Mouse (Mus musculus) liver, postnatal 0 days (tissue): Measurements from ENCODE around the gene Cdkn2c. TPM values are rescaled to one million over a fixed set of nuclear protein-coding genes. Genes with fewer than 3 reads are reported as not detected.
A peak's percentile ranks its signal among the peaks of the same experiment; 100 is the strongest.

Experiments
- ATAC-seq: fragments of 200-750 bp; cut with Nextera tagmentation; 2 replicates; pipeline ENCODE4 v1.8.0; 2017; ENCODE audit warnings: mild to moderate bottlenecking, moderate library complexity
- DNase-seq: peaks from one replicate; pipeline ENCODE4 v3.0.0-alpha.2; 2016
- H3K27ac ChIP-seq: fragments of 300-500 bp; sonication (generic); 2 replicates; pipeline ENCODE4 v1.5.1; 2014; ENCODE audit warnings: antibody characterized with exemption, moderate library complexity, mild to moderate bottlenecking, low read depth
- H3K27me3 ChIP-seq: fragments of 300-500 bp; sonication (generic); 2 replicates; pipeline ENCODE4 v1.6.1; 2014; ENCODE audit warnings: low read length, control low read depth, mixed read lengths; ENCODE audit not compliant: insufficient read depth
- H3K36me3 ChIP-seq: fragments of 300-500 bp; sonication (generic); replicated peaks from 2 replicates; pipeline ENCODE4 v1.6.1; 2014; ENCODE audit warnings: mild to moderate bottlenecking, control low read depth, low read length, moderate library complexity, mixed read lengths; ENCODE audit not compliant: insufficient read depth
- H3K4me1 ChIP-seq: fragments of 300-500 bp; sonication (generic); 2 replicates; pipeline ENCODE4 v1.6.1; 2014; ENCODE audit warnings: antibody characterized with exemption, mild to moderate bottlenecking, control low read depth; ENCODE audit not compliant: insufficient read depth
- H3K4me2 ChIP-seq: fragments of 300-500 bp; sonication (generic); 2 replicates; pipeline ENCODE4 v1.6.1; 2014; ENCODE audit warnings: low read depth, mild to moderate bottlenecking, low read length, moderate library complexity, mixed read lengths
- H3K4me3 ChIP-seq: fragments of 300-500 bp; sonication (generic); 2 replicates; pipeline ENCODE4 v1.5.1; 2014; ENCODE audit warnings: low read depth, low read length
- H3K9ac ChIP-seq: fragments of 300-500 bp; sonication (generic); replicated peaks from 2 replicates; pipeline ENCODE4 v1.6.1; 2014; ENCODE audit warnings: mild to moderate bottlenecking, moderate library complexity
- H3K9me3 ChIP-seq: fragments of 300-500 bp; sonication (generic); 2 replicates; pipeline ENCODE4 v1.6.1; 2016; ENCODE audit warnings: mild to moderate bottlenecking, control low read depth, low read length, mixed read lengths
- CTCF ChIP-seq: sonication (generic); IDR thresholded peaks from 2 replicates; pipeline ENCODE4 v1.5.1; 2016; ENCODE audit warnings: antibody characterized with exemption, low read depth
- EP300 ChIP-seq: IDR thresholded peaks from 2 replicates; pipeline ENCODE4 v1.6.1; 2016; ENCODE audit warnings: antibody characterized with exemption, low read depth, mild to moderate bottlenecking
- WGBS: fragments of 180-500 bp; shearing (Covaris S2); extraction: QIAGEN DNeasy Blood & Tissue Kit; methylation state at CpG from one replicate; pipeline ENCODE4 v1.1.7; 2014; ENCODE audit not compliant: insufficient replicate concordance; 5-methylcytosine and 5-hydroxymethylcytosine counted together
- polyA plus RNA-seq: library from polyadenylated mRNA; unstranded; fragments of >200 nt; fragmentation: Nextera tagmentation; extraction: Ambion mirVana; gene quantifications from 2 replicates; pipeline ENCODE4 v1.2.1, GENCODE M21; 2015

The Cdkn2c gene
- polyA plus RNA-seq, 1 experiment from 2014 or later = 11.1 TPM

DNA sequence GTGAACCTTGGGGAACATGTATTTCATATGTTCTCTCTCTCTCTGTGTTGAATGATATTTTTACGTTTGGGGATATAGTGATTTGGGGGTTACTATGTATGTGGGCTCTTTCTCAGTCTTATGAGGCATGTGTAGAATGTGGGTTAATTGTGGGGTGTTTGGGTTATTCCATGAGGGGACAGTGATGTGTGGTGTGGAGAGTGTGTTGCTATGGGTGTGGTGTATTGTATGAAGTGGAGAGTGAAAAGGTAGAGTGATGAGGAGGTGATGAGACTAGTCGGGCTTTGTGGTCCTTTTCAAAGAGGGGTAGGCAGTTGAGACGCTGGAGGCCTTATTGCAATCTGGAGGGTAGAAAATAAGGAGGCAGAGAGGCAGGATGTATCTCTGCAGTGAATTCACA is 10.2 kb upstream of the Cdkn2c start:
- Histone ChIP-seq H3K27me3 (no peaks in the 10 kb centered on the region), H3K4me1 (peaks cover 3% of the 10 kb centered on the region), H3K4me2 (peak overlapping the region; percentile 82), H3K9ac (peak overlapping the region; percentile 73), H3K9me3 (no peaks in the 10 kb centered on the region), H3K36me3 (no peaks in the 10 kb centered on the region), H3K27ac (peak overlapping the region; percentile 93), H3K4me3 (peak overlapping the region; percentile 76)
- 0% methylated on average over 3 of the region's 3 CpGs for WGBS
- no peak for ATAC-seq
- no peak for TF ChIP-seq CTCF
- no peak for DNase-seq

DNA sequence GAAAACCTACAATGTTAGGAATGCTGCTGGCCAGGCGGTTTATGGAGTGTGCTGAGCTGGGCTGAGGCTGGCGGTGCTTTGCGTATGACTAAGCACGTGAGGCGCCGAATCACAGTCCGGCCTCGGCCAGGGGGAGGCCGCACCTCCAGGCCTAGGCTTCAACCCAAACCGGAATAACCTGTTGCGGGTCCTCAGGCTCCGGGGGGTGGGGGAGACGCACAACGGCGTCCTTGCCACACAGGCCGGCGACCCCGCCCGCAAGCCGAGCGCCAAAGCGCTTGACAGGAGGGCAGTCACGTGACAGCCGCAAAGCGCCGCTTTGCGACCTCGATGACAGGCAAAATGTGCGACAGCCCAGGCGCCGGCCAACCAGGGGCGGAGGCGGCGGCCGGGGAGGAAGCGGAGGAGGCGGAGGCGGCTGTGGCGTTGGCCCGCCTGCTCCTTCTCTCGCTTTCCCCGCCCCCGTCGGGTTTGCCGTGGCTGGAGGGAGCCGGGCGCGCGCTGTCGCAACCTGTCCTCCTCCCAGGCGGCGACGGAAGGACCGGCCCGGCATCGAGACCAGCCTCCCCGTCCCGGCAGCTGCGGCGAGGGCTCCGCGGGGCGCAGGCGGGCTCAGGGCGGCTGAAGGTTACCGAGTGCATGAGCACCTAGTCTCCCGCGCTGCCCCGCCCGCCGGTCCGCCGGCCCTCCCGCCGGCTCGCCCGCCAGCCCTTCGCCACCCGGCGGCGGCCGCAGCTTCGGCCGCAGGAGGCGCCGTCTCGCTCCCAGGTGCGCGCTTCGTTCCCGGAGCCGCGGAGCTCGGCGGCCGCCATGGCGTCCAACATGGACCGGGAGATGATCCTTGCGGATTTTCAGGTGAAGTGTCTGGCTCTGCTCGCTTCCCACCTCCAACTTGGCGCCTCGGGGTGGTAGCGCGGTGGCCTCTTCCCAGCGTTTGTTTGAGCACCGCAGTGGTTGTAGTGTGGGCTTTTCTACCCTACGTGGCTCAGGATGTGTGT is 9.5 kb upstream of the Cdkn2c start, which contains the start of gene Faf1:
Faf1 (plus strand) TSS at position 371 of the 998 bp plus-strand sequence.
- peak; percentile 98 for DNase-seq
- Histone ChIP-seq H3K4me2 (peak within 1 kb of the TSS; percentile 82), H3K27ac (peak within 1 kb of the TSS; percentile 93), H3K36me3 (no peaks in the 10 kb centered on the region), H3K4me1 (peaks cover 3% of the 10 kb centered on the region), H3K9ac (peak within 1 kb of the TSS; percentile 73), H3K9me3 (no peaks in the 10 kb centered on the region), H3K27me3 (no peaks in the 10 kb centered on the region), H3K4me3 (peak within 1 kb of the TSS; percentile 76)
- under 1% methylated on average over 75 of the region's 107 CpGs for WGBS
- peak; percentile 98 for ATAC-seq
- TF ChIP-seq CTCF = peak; percentile 47
- peak; percentile 60; the same call in 1 of the 2 replicates for TF ChIP-seq EP300

DNA sequence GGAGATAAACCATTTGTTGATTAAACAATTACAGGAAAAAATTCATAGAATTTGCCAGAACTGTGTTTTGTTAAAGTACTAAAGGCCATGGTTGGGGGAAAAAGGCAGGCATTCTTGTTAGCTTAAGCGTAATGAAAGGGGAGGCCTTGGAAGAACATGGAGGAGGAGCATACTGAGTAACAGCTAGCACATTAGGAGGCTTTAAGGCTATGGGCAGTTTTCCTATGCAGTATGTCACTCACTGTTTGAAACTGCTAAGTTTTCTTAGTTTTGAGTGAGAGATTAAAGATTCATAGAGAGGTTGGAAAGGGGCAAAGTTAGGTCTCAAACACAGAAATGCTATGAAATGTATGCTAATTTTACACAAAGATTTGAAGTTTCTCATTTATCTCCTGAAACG is 7.1 kb upstream of the Cdkn2c start:
- Histone ChIP-seq H3K9ac (no peak overlapping the region), H3K4me2 (no peak overlapping the region), H3K27ac (no peak overlapping the region), H3K27me3 (no peaks in the 10 kb centered on the region), H3K4me1 (peaks cover 3% of the 10 kb centered on the region), H3K4me3 (no peak overlapping the region), H3K36me3 (no peaks in the 10 kb centered on the region), H3K9me3 (no peaks in the 10 kb centered on the region)
- ATAC-seq (no peak), DNase-seq (no peak)
- 76% methylated on average over 2 of the region's 2 CpGs for WGBS
- TF ChIP-seq EP300 (no peak), CTCF (no peak)

DNA sequence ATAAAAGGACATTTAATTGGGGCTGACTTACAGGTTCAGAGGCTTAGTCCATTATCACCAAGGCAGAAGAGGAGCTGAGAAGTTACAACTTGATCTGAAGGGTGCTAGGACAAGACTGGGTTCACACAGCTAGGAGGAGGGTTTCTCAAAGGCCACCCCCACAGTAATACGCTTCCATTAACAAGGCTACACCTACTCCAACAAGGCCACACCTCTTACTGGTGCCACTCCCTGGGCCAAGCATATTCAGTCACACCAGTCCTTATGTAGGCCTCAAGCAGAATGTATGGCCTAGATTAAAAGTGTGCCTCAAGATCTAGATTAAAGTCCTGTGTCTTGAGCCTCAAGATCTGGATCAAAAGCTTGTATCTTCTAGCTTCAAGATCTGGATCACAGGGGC is 5.0 kb upstream of the Cdkn2c start:
- H3K9me3 ChIP-seq = no peaks in the 10 kb centered on the region
- no peaks in the 10 kb centered on the region for H3K27me3 ChIP-seq
- H3K27ac ChIP-seq = no peak overlapping the region
- peaks cover 6% of the 10 kb centered on the region for H3K4me1 ChIP-seq
- 55% methylated on average over 1 of the region's 1 CpGs for WGBS
- no peak for TF ChIP-seq CTCF
- no peak for TF ChIP-seq EP300
- no peak overlapping the region for H3K4me2 ChIP-seq
- no peaks in the 10 kb centered on the region for H3K36me3 ChIP-seq
- no peak overlapping the region for H3K9ac ChIP-seq
- H3K4me3 ChIP-seq = no peak overlapping the region
- DNase-seq = no peak
- ATAC-seq = no peak

DNA sequence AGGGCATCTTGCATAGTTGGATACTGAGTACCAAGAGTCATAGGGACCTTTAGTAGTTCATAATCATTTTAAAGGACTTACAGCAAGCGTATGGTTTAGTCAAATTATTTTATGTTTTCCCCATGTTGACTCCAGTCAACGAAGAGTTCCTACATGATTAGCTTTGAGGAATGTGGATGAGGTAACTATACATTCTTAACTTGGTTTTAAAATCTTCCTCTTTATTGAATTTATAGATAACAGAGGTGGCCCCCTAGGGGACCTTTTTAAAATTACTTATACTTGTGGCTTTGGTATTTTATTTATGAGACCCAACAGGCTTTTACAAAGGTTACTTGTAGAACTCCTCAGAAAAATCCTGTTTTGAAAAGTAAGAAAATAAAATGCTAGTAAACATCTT is 3.2 kb upstream of the Cdkn2c start:
- DNase-seq = no peak

DNA sequence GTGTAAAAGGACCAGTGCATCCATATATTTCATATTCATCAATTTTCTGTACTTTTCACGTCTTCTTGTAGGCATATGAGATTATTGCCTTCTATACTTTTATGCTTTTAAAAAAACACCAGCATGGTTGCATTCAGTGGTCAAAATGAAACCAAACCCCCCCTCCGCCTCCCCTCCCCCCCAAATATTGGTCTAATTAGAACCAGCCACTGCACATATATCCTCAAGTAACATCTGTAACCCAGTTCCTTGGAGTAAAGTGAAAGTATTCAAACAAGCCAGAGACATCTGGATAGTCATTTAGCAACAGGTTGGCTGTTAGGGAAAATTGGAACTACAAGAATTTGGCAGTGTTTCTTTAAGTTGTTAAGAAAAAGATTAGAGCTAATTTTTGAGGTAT is 529 bp upstream of the Cdkn2c start:
- peak overlapping the region; percentile 95 for H3K4me3 ChIP-seq
- H3K9me3 ChIP-seq = no peaks in the 10 kb centered on the region
- no peaks in the 10 kb centered on the region; the same call in none of the 2 replicates for H3K27me3 ChIP-seq
- H3K27ac ChIP-seq = peak overlapping the region; percentile 95
- WGBS = 56% methylated on average over 2 of the region's 2 CpGs
- DNase-seq (no peak), ATAC-seq (no peak)
- H3K4me2 ChIP-seq = peak overlapping the region; percentile 97
- peak overlapping the region; percentile 89 for H3K9ac ChIP-seq
- H3K36me3 ChIP-seq = no peaks in the 10 kb centered on the region
- TF ChIP-seq EP300 = no peak
- TF ChIP-seq CTCF = no peak
- H3K4me1 ChIP-seq = peaks cover 3% of the 10 kb centered on the region; the same call in 1 of the 2 replicates

More for the DNA sequence above, 3.2 kb upstream of the Cdkn2c start:
- no peaks in the 10 kb centered on the region for H3K27me3 ChIP-seq
- TF ChIP-seq EP300 (no peak), CTCF (peak; percentile 33)
- ATAC-seq = no peak
- H3K9ac ChIP-seq = no peak overlapping the region
- no peak overlapping the region for H3K4me3 ChIP-seq
- H3K27ac ChIP-seq = no peak overlapping the region
- no peaks in the 10 kb centered on the region for H3K36me3 ChIP-seq
- peaks cover 3% of the 10 kb centered on the region; the same call in 1 of the 2 replicates for H3K4me1 ChIP-seq
- whole genome bisulfite sequencing = 68% methylated on average over 2 of the region's 2 CpGs
- H3K4me2 ChIP-seq = no peak overlapping the region
- no peaks in the 10 kb centered on the region for H3K9me3 ChIP-seq
